Comparison of ENCODE assay signal across 12 mouse cellular contexts in the genomic region with DNA sequence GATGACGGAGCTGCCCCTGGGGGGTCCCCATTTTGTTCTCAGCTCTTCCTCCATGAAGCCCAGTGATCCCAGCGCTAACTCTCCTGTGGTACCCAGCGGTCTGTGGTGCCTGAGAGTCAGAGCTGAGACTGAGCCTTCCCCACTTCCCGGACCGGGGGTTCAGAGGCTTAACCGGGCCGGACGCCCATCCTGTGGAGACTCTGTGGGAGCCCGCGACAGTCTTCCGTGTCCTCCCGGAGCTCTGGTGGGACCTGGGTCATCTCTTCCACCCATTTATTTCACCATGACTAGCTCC. TPM values are rescaled to one million over a fixed set of nuclear protein-coding genes. Genes with fewer than 3 reads are reported as not detected.
DNase-seq lines count a peak whose midpoint lies in the region; ATAC-seq lines count a peak whose summit lies in the region.
"Had no signal": no experiment of that assay in that cellular context is flagged by ENCODE, and none has a peak within 500 bp of the region (broad histone marks: within the 10 kb centered on the region; RNA-seq: fewer than 3 reads in every experiment).

No protein-coding gene starts in this region.

- H3K9ac ChIP-seq in embryonic facial prominence, embryonic 13.5 days: no peak overlapping the region
- no peak overlapping the region for H3K9ac ChIP-seq in hindbrain, embryonic 13.5 days
- H3K9ac ChIP-seq in midbrain, embryonic 12.5 days (replicated peaks): no peak overlapping the region

- no peak for ATAC-seq in embryonic facial prominence, embryonic 13.5 days (ENCODE audit: insufficient number of reproducible peaks, insufficient read depth, low FRiP score, low TSS enrichment, low read depth)
- peak; percentile 54 for ATAC-seq in hindbrain, embryonic 13.5 days (ENCODE audit: low FRiP score)
- ATAC-seq in midbrain, embryonic 12.5 days (ENCODE audit: low FRiP score, low read depth): peak; percentile 65; the same call in 1 of the 2 replicates

- H3K4me3 ChIP-seq in heart, embryonic 10.5 days: peak overlapping the region; percentile 36
- no peak overlapping the region for H3K4me3 ChIP-seq in embryonic facial prominence, embryonic 13.5 days
- no peak overlapping the region for H3K4me3 ChIP-seq in hindbrain, embryonic 13.5 days
- H3K4me3 ChIP-seq in midbrain, embryonic 12.5 days: peak overlapping the region; percentile 7; the same call in 1 of the 2 replicates
- H3K4me3 ChIP-seq: erythroblast, embryonic 14.5 days; megakaryocyte, embryonic 14.5 days had no signal

- intact Hi-C loops in left cerebral cortex, postnatal 25 days (cut with DNase I): no loop called here

- H3K36me3 ChIP-seq in heart, embryonic 10.5 days: no peaks in the 10 kb centered on the region
- H3K36me3 ChIP-seq in embryonic facial prominence, embryonic 13.5 days: no peaks in the 10 kb centered on the region
- no peaks in the 10 kb centered on the region for H3K36me3 ChIP-seq in hindbrain, embryonic 13.5 days
- no peaks in the 10 kb centered on the region for H3K36me3 ChIP-seq in midbrain, embryonic 12.5 days

- WGBS in heart, embryonic 10.5 days: 7% methylated on average over 12 of the region's 12 CpGs
- WGBS in embryonic facial prominence, embryonic 13.5 days: 21% methylated on average over 12 of the region's 12 CpGs
- WGBS in hindbrain, embryonic 13.5 days: 27% methylated on average over 12 of the region's 12 CpGs
- WGBS in midbrain, embryonic 12.5 days: 17% methylated on average over 12 of the region's 12 CpGs

- H3K27ac ChIP-seq in heart, embryonic 10.5 days: 0 out of 2 replicates have a peak overlapping the region, but pooled peaks have one; percentile 18
- H3K27ac ChIP-seq in embryonic facial prominence, embryonic 13.5 days: no peak overlapping the region
- H3K27ac ChIP-seq in hindbrain, embryonic 13.5 days: no peak overlapping the region
- H3K27ac ChIP-seq in midbrain, embryonic 12.5 days (replicated peaks): no peak overlapping the region

- H3K9me3 ChIP-seq in heart, embryonic 10.5 days: no peaks in the 10 kb centered on the region
- H3K9me3 ChIP-seq in embryonic facial prominence, embryonic 13.5 days: no peaks in the 10 kb centered on the region
- no peaks in the 10 kb centered on the region for H3K9me3 ChIP-seq in hindbrain, embryonic 13.5 days
- H3K9me3 ChIP-seq in midbrain, embryonic 12.5 days: 0 out of 2 replicates have a peak, but pooled peaks cover 2% of the 10 kb centered on the region
- H3K9me3 ChIP-seq: megakaryocyte, embryonic 14.5 days had no signal

- peak overlapping the region; percentile 28 for H3K4me2 ChIP-seq in embryonic facial prominence, embryonic 13.5 days
- peak overlapping the region; percentile 36 for H3K4me2 ChIP-seq in hindbrain, embryonic 13.5 days
- peak overlapping the region; percentile 40 for H3K4me2 ChIP-seq in midbrain, embryonic 12.5 days (replicated peaks)

- H3K27me3 ChIP-seq in heart, embryonic 10.5 days (ENCODE audit: insufficient read depth, poor library complexity, severe bottlenecking): peaks cover 14% of the 10 kb centered on the region
- peaks cover 13% of the 10 kb centered on the region for H3K27me3 ChIP-seq in embryonic facial prominence, embryonic 13.5 days
- 0 out of 2 replicates have a peak, but pooled peaks cover 4% of the 10 kb centered on the region for H3K27me3 ChIP-seq in hindbrain, embryonic 13.5 days
- H3K27me3 ChIP-seq in midbrain, embryonic 12.5 days: 0 out of 2 replicates have a peak, but pooled peaks cover 7% of the 10 kb centered on the region

- peaks cover 8% of the 10 kb centered on the region for H3K4me1 ChIP-seq in heart, embryonic 10.5 days
- no peaks in the 10 kb centered on the region for H3K4me1 ChIP-seq in embryonic facial prominence, embryonic 13.5 days
- H3K4me1 ChIP-seq in hindbrain, embryonic 13.5 days (replicated peaks): peaks cover 8% of the 10 kb centered on the region
- peaks cover 12% of the 10 kb centered on the region for H3K4me1 ChIP-seq in midbrain, embryonic 12.5 days

- no peak for DNase-seq in heart, embryonic 10.5 days (ENCODE audit: low spot score)
- DNase-seq in heart, adult 11 months: no peak
- no peak for DNase-seq in spleen, postnatal 10 days (ENCODE audit: low spot score in 2 of 2)
- DNase-seq in left cerebral cortex, postnatal 25 days (ENCODE audit: low spot score in 2 of 2): no peak
- no peak for DNase-seq in retina, postnatal 1 day
- DNase-seq: adrenal gland, adult 8-10 months; thymus, postnatal 4 days had no signal

RNA-seq across cellular contexts. Expression of gene Pgrmc2, which starts 41.1 kb away (rescaled TPM):
- polyA plus RNA-seq in heart, embryonic 10.5 days (2016; fragmentation: Nextera tagmentation; extraction: Ambion mirVana): 40.1 and 44.4 TPM in 2 replicates
- 41.7 and 44.5 TPM in 2 replicates for polyA plus RNA-seq in embryonic facial prominence, embryonic 13.5 days (2015; fragmentation: Nextera tagmentation; extraction: Ambion mirVana)
- 28.6 and 28.8 TPM in 2 replicates for polyA plus RNA-seq in hindbrain, embryonic 13.5 days (2015; fragmentation: Nextera tagmentation; extraction: Ambion mirVana)
- 38.3 and 38.8 TPM in 2 replicates for polyA plus RNA-seq in midbrain, embryonic 12.5 days (2016; fragmentation: Nextera tagmentation; extraction: Ambion mirVana)
- 10 to 100 TPM; 57.3 to 57.6 TPM for total RNA-seq in left cerebral cortex, postnatal 25 days (2021)

Comparison
In these comparisons a context has a peak if more than half of its experiments do, and no peak if none do; other contexts are left out.
1. H3K4me3 ChIP-seq: peak in heart, embryonic 10.5 days (single experiment) and midbrain, embryonic 12.5 days (single experiment); none in embryonic facial prominence, embryonic 13.5 days (single experiment) and hindbrain, embryonic 13.5 days (single experiment).
2. Peak in every context shown above with its lines, with median percentiles within 50 percentile points of each other: H3K4me2 ChIP-seq.